Mouse (Mus musculus) stomach, postnatal 0 days (tissue): ENCODE results near the gene Ranbp9. TPM values are rescaled to one million over a fixed set of nuclear protein-coding genes. Genes with fewer than 3 reads are reported as not detected.

Experiments used
- ATAC-seq: fragments of 200-750 bp; cut with Nextera tagmentation; 2 replicates; pipeline ENCODE4 v1.8.0; 2017; ENCODE audit not compliant: low FRiP score, low TSS enrichment
- DNase-seq: peaks from one replicate; pipeline ENCODE4 v3.0.0-alpha.2; 2016; ENCODE audit warnings: low spot score
- H3K27ac ChIP-seq: fragments of 300-500 bp; sonication (generic); replicated peaks from 2 replicates; pipeline ENCODE4 v1.5.1; 2014; ENCODE audit warnings: mild to moderate bottlenecking, control low read depth
- H3K27me3 ChIP-seq: fragments of 300-500 bp; sonication (generic); 2 replicates; pipeline ENCODE4 v1.6.1; 2014; ENCODE audit warnings: low read length; ENCODE audit not compliant: control insufficient read depth, insufficient read depth
- H3K36me3 ChIP-seq: fragments of 300-500 bp; sonication (generic); 2 replicates; pipeline ENCODE4 v1.6.1; 2014; ENCODE audit warnings: low read length, mixed read lengths; ENCODE audit not compliant: control insufficient read depth, insufficient read depth
- H3K4me1 ChIP-seq: fragments of 300-500 bp; sonication (generic); replicated peaks from 2 replicates; pipeline ENCODE4 v1.6.1; 2014; ENCODE audit warnings: antibody characterized with exemption; ENCODE audit not compliant: control insufficient read depth, insufficient read depth
- H3K4me2 ChIP-seq: fragments of 300-500 bp; sonication (generic); replicated peaks from 2 replicates; pipeline ENCODE4 v1.6.1; 2014; ENCODE audit warnings: low read depth, mild to moderate bottlenecking, control low read depth, moderate library complexity
- H3K4me3 ChIP-seq: fragments of 300-500 bp; sonication (generic); 2 replicates; pipeline ENCODE4 v1.5.1; 2014; ENCODE audit warnings: low read depth, low read length, control low read depth
- H3K9ac ChIP-seq: fragments of 300-500 bp; sonication (generic); 2 replicates; pipeline ENCODE4 v1.6.1; 2014; ENCODE audit warnings: mild to moderate bottlenecking, low read length, control low read depth, mixed read lengths
- H3K9me3 ChIP-seq: fragments of 300-500 bp; sonication (generic); 2 replicates; pipeline ENCODE4 v1.6.1; 2016; ENCODE audit warnings: low read length; ENCODE audit not compliant: control insufficient read depth
- CTCF ChIP-seq: IDR thresholded peaks from 2 replicates; pipeline ENCODE4 v1.5.1; 2016; ENCODE audit warnings: antibody characterized with exemption, low read depth, mild to moderate bottlenecking, moderate library complexity
- EP300 ChIP-seq: optimal IDR thresholded peaks from 2 replicates; pipeline ENCODE3; 2016; ENCODE audit warnings: antibody characterized with exemption
- WGBS: fragments of 180-500 bp; shearing (Covaris S2); extraction: QIAGEN DNeasy Blood & Tissue Kit; methylation state at CpG from one replicate; pipeline ENCODE4 v1.1.7; 2014; 5-methylcytosine and 5-hydroxymethylcytosine counted together
- polyA plus RNA-seq: library from polyadenylated mRNA; unstranded; fragments of >200 nt; fragmentation: Nextera tagmentation; extraction: Ambion mirVana; gene quantifications from 2 replicates; pipeline ENCODE4 v1.2.1, GENCODE M21; 2015

The Ranbp9 gene
- polyA plus RNA-seq, 1 experiment from 2014 or later = 7.1 TPM

- H3K36me3 ChIP-seq = no peaks in the 10 kb centered on the region
- H3K27me3 ChIP-seq = no peaks in the 10 kb centered on the region
- ATAC-seq (no peak), DNase-seq (no peak)
- H3K4me2 ChIP-seq = peak overlapping the region; percentile 31; the same call in 1 of the 2 replicates
- H3K4me1 ChIP-seq = peaks cover 7% of the 10 kb centered on the region
- peak overlapping the region; percentile 89 for H3K27ac ChIP-seq
- H3K9me3 ChIP-seq = no peaks in the 10 kb centered on the region
- TF ChIP-seq CTCF = no peak
- no peak for TF ChIP-seq EP300
- no peak overlapping the region for H3K4me3 ChIP-seq
- WGBS = 31% methylated on average over 7 of the region's 7 CpGs
- no peak overlapping the region for H3K9ac ChIP-seq
Measured at GRCm38 (mm10) chr13:43523906-43524480, 42.9 kb upstream of the Ranbp9 start.

- WGBS = 83% methylated on average over 5 of the region's 5 CpGs
- no peak overlapping the region for H3K4me2 ChIP-seq
- no peaks in the 10 kb centered on the region for H3K27me3 ChIP-seq
- H3K9me3 ChIP-seq = no peaks in the 10 kb centered on the region
- H3K36me3 ChIP-seq = no peaks in the 10 kb centered on the region
- H3K4me1 ChIP-seq = peaks cover 7% of the 10 kb centered on the region
- H3K27ac ChIP-seq = no peak overlapping the region
- H3K9ac ChIP-seq = no peak overlapping the region
- no peak for TF ChIP-seq CTCF
- TF ChIP-seq EP300 = no peak
- ATAC-seq = no peak
- DNase-seq = no peak
- no peak overlapping the region for H3K4me3 ChIP-seq
Measured at GRCm38 (mm10) chr13:43521940-43522339, 40.9 kb upstream of the Ranbp9 start.

- Histone ChIP-seq H3K4me1 (peaks cover 2% of the 10 kb centered on the region; the same call in 1 of the 2 replicates), H3K27ac (no peak overlapping the region), H3K4me2 (no peak overlapping the region), H3K9me3 (no peaks in the 10 kb centered on the region), H3K4me3 (no peak overlapping the region), H3K27me3 (no peaks in the 10 kb centered on the region), H3K36me3 (no peaks in the 10 kb centered on the region), H3K9ac (no peak overlapping the region)
- no peak for DNase-seq
- ATAC-seq = no peak
- 69% methylated on average over 6 of the region's 6 CpGs for WGBS
- TF ChIP-seq CTCF = no peak
- no peak for TF ChIP-seq EP300
Measured at GRCm38 (mm10) chr13:43519251-43519650, 38.2 kb upstream of the Ranbp9 start.

- H3K4me1 ChIP-seq = no peaks in the 10 kb centered on the region
- H3K27me3 ChIP-seq = no peaks in the 10 kb centered on the region
- H3K9ac ChIP-seq = no peak overlapping the region
- no peak overlapping the region for H3K27ac ChIP-seq
- ATAC-seq (no peak), DNase-seq (no peak)
- H3K36me3 ChIP-seq = no peaks in the 10 kb centered on the region
- no peak overlapping the region for H3K4me2 ChIP-seq
- 68% methylated on average over 8 of the region's 8 CpGs for WGBS
- no peak for TF ChIP-seq CTCF
- TF ChIP-seq EP300 = no peak
- H3K4me3 ChIP-seq = no peak overlapping the region
- no peaks in the 10 kb centered on the region for H3K9me3 ChIP-seq
Measured at GRCm38 (mm10) chr13:43517371-43517770, 36.3 kb upstream of the Ranbp9 start.

GRCm38 (mm10) chr13:43516931-43517330 is 35.8 kb upstream of the Ranbp9 start:
- Histone ChIP-seq H3K4me1 (no peaks in the 10 kb centered on the region), H3K4me3 (no peak overlapping the region), H3K36me3 (no peaks in the 10 kb centered on the region), H3K4me2 (no peak overlapping the region), H3K27ac (no peak overlapping the region), H3K9me3 (no peaks in the 10 kb centered on the region), H3K9ac (no peak overlapping the region), H3K27me3 (no peaks in the 10 kb centered on the region)
- DNase-seq (no peak), ATAC-seq (no peak)
- 60% methylated on average over 6 of the region's 6 CpGs for WGBS
- TF ChIP-seq CTCF (no peak), EP300 (no peak)

- no peaks in the 10 kb centered on the region for H3K27me3 ChIP-seq
- no peaks in the 10 kb centered on the region for H3K4me1 ChIP-seq
- H3K4me3 ChIP-seq = no peak overlapping the region
- no peak for DNase-seq
- no peaks in the 10 kb centered on the region for H3K9me3 ChIP-seq
- H3K4me2 ChIP-seq = no peak overlapping the region
- no peaks in the 10 kb centered on the region for H3K36me3 ChIP-seq
- 93% methylated on average over 5 of the region's 5 CpGs for WGBS
- TF ChIP-seq EP300 = no peak
- no peak for TF ChIP-seq CTCF
- H3K9ac ChIP-seq = no peak overlapping the region
- ATAC-seq = no peak
- no peak overlapping the region for H3K27ac ChIP-seq
Measured at GRCm38 (mm10) chr13:43516119-43516518, 35.0 kb upstream of the Ranbp9 start.
